Mouse (Mus musculus) cerebellum, postnatal 14 days (tissue): ENCODE results near the gene Ttc13.

Source experiments
- DNase-seq, 2 experiments: peaks; one replicate each; pipeline ENCODE4 v3.0.0; 2021; ENCODE audit warnings: mixed read lengths in 2 of 2

The Ttc13 gene

DNA sequence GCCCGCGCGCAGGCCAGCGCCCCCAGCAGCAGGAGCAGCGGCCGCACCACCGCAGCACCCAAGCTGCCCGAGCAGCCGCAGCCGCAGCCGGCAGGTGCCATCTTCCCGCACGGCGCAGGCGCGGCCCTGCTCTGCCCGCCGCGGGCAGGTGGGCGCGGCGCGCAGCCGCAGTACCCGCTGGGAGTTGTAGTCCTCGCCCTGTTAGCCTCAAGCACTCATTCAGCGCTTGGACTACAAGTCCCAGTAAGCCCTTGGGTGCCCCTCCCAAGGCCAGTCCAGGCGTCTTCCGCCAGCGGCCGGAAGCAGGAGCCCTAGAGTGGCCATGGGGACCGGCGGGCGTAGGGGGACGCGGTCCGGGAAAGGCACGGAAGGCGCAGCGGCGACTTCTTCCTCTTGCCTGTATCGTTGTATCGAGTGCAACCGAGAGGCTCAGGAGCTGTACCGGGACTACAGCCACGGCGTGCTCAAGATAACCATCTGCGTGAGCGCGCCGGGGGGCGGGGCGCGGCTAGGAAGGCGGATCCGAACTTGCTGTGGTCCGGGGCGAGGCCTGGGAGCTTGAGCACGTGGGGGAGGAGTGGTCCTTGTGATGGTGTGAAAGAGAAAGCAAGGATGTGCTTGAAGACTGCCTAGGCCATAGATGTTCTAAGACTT is at the start of gene Ttc13, which contains the start of gene Arv1:
Ttc13 (minus strand) TSS at position 122 of the 654 bp plus-strand sequence.
Arv1 (plus strand) TSS at position 278 of the 654 bp plus-strand sequence.
- DNase-seq, result peak; percentile 95 to 98

DNA sequence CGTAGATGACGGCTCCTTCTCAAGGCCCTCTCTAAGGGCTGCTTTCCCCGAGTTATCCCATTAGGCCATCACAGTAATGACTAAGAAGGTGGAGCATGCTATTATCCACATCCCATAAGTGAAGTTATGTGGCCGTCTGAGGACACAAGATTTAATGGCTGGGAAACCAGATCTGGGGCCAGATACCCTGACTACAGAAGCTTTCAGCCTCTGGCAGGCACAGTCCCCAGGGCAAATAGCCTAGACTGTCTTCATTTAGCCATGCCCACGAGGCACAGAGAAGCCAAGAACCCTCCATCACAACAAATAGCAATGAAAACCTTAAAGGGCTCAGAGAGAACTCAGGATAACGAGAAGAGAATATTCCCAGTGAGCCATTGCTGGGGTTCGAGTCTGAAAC is 41.3 kb upstream of the Ttc13 start:
- no peak for DNase-seq

DNA sequence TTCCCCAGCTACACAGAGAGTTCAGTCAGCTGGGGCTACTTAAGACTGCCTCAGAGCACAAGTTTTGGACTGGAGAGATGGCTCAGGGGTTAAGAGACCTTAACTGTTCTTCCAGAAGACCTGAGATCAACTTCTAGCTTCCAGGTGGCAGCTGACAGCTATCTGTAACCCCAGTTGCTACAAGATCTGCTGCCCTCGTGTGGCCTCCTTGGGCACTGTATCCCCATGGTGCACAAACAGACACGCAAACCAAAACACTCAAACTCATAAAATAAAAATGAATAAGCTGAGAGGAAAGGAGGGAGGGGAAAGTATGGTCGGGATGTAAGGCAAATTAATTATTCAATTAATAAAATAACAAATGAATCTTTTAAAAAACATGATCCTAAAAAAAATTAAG is 36.8 kb upstream of the Ttc13 start:
- peak; percentile 55 to 81 for DNase-seq

DNA sequence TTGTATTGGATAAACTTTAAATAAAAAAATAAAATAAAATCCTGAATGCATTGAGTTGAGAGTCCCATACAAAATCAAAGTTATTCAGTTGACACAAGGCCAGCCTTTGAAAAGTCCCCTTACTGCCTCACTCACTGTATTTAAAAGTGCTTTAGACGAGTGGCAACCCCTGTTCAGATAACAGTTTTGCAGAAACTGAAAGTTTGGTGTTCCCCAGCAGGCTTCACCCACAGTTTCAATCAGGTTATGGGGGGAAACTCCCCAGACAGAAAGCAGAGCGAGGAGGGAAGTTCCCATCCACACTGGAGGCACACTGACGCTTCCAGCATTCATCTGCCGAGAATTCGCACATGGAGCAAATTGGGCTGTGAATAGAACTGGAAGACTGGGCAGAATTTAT is 34.8 kb upstream of the Ttc13 start:
- DNase-seq, result no peak

DNA sequence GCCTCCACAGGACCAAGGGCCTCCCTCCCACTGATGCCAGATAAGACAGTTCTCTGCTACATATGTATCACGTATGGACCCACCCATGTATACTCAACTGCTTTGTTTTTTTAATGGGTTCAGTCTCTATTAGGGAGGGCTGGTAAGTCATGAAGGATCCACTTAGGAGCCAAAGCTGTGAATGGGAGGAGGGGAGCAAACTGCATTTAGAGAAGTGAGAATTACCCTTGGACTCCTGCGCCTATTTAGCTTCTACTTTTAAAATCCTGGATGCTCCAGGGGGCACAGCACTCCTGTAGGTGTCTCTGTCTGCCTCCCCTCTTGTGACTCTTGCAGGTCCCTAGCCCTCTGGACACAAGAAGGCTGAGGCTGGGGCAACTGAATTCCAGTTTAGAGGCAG is 34.4 kb upstream of the Ttc13 start:
- DNase-seq, result no peak

- no peak for DNase-seq
Measured at GRCm38 (mm10) chr8:124755481-124755880, 33.7 kb upstream of the Ttc13 start.

GRCm38 (mm10) chr8:124754792-124755190 is 33.0 kb upstream of the Ttc13 start:
- DNase-seq, result no peak

GRCm38 (mm10) chr8:124754101-124754791 is 32.5 kb upstream of the Ttc13 start:
- DNase-seq, result peak; percentile 19 to 24

DNA sequence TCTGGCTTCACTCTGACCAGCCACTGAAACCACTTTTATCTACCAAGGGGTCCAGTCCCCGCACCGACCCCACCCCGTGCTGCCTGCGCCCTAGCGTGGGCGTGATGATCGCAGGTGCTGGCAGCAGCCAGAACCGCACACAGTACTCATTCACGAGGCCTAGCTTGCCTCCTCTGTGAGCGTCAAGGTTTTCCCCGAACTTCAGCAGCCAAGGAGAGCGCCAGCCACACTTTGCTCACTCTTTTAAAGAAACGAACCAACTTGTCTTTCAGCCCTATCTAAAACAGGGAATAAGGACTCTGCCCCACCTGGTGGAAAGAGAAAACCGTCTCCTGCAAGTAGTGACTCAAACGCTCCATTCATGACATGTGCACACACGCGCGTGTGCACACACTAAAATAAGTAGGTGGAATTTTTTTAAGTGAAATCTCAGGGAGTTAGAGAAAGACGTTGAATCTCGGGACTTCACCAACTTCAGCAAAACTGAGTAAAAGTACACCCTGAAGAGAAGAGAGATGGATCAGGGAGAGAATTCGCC is 30.6 kb upstream of the Ttc13 start:
- DNase-seq, result no peak

- DNase-seq, result peak in 1 of 2 experiments; percentile 27
Measured at GRCm38 (mm10) chr8:124751709-124752173, 30.0 kb upstream of the Ttc13 start, which contains the start of gene Fam89a. Fam89a (minus strand) TSS chr8:124751832.

- no peak for DNase-seq
Measured at GRCm38 (mm10) chr8:124751191-124751590, 29.4 kb upstream of the Ttc13 start.

- DNase-seq, result no peak
Measured at GRCm38 (mm10) chr8:124746661-124747060, 24.9 kb upstream of the Ttc13 start.

DNA sequence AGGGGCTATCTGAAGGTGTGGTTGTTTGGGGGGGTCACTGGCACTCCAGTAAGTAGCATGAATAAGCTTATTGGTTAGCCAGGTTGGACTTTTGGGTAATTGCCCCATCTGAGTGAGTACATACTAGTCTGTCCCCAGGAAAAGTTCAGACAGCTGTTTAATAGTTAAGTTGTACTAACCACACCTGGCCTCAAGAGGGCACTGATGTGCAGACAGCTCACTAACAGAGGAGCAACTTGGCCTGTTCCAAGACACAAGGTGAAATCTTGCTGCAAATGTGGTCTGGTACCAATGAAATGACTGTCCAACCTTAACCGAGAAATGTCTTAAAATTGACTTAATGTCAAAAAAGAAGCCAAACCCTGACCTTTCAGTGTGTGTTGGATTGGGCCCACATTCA is 17.5 kb upstream of the Ttc13 start:
- peak; percentile 58 to 62 for DNase-seq

- DNase-seq, result no peak
Measured at GRCm38 (mm10) chr8:124735371-124735911, 13.7 kb upstream of the Ttc13 start.

DNA sequence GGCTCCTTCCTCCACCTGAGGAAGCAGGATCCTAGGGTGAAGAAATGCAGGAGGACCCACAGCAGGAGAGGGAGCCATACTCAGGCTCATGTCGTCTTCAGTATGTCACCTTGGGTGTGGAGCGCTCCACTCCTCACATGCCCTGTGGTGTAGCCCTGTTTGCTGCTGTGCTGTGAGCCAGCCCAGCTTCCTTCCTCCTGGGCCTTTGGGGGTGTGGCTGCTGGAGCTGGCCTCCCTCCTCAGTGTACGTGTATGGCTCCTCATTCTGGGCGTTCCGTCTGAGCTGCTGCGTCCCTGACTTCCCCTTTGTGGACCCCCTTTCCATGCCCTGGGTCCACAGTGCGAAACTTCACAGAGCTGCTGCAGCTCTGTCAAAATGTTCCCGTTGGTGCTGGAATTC is 11.0 kb upstream of the Ttc13 start:
- DNase-seq, result no peak

DNA sequence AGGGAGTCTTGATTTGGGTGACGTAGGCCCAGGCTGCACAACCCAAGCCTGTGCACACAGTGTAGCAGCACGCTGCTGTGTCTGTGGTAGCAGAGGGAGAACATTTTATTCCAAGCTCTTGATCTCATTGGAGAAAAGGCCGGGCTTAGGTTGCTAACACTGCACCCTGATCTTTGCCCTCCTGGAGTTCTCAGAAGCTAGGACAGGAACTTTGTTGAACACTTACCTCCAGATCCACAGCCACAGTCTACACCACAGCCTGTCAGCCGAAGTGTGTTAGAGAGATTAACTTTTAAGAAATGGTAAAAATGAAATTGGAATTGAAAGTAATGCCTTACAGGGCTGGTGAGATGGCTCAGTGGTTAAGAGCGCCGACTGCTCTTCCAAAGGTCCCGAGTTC is 2.5 kb upstream of the Ttc13 start:
- no peak for DNase-seq

- peak in 1 of 2 experiments; percentile 13 for DNase-seq
Measured at GRCm38 (mm10) chr8:124720938-124721861, 583 bp downstream of the Ttc13 start.

- peak; percentile 13 to 25 for DNase-seq
Measured at GRCm38 (mm10) chr8:124720133-124720532, 1.6 kb downstream of the Ttc13 start.

DNA sequence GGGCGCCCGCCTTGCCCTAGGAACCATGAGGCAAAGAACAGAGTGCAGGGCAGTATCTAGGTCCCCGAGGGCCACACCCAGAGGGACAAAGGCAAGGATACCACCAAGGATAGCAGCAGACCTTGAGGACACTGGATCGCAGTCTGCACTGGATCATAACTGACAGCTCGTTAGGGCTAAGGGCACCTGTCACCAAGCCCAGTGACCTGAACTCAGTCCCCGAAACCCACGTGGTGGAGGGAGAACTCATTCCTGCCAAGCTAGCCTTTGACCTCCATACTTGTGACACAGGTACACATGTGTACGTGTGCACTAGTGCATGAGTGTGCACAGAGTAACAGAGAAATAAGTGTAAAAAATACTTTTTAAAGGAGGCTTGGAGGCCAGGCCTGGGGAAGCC is 6.0 kb downstream of the Ttc13 start:
- DNase-seq, result no peak

GRCm38 (mm10) chr8:124713207-124713606 is 8.6 kb downstream of the Ttc13 start:
- no peak for DNase-seq

DNA sequence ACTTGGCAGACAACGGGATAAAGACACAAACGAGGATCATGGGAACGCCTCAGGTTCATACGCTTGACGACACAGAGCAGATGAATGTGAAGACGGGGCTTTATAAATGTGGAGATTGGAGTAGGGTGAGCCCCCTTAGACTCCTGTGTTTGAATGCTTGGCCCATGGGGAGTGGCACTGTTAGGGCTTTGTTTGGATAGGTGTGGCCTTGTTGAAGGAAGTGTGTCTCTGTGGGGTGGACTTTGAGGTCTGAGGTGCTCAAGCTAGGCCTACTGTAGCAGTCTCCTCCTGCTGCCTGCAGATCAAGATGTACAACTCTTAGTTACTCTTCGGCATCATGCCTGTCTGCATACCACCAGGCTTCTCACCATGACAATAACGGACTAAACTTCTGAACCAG is 16.0 kb downstream of the Ttc13 start:
- DNase-seq, result no peak

DNA sequence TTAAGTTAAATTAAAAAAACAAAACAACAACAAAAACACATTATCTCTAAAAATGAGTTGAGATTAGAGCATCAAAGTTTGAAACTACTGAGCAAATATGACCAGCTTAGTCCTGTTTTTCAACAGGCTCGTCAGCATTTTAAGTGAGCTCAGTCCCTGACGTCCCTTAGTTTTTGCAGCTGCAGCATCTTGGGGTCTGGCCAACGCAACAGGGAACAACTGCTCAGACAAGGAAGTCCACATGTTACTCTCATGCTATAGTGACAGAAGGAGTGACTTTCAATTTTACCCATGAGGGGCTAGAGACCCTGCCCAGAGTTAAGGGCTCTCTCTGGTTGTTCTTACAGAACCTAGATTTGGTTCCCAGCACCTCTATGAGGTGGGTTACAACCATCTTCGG is 17.4 kb downstream of the Ttc13 start:
- DNase-seq, result no peak

- DNase-seq, result no peak
Measured at GRCm38 (mm10) chr8:124703526-124703925, 18.3 kb downstream of the Ttc13 start.
